Mouse (Mus musculus) regulatory T cell (primary cell): ENCODE measurements at regions not wholly inside any gene's neighbourhood (a gene's known extent, or its start where the extent isn't known, plus 50 kb on each side); places are given as distances from the start of the nearest gene placed in this dataset.

Experiments
- in situ Hi-C: fragments of 300-600 bp; cut with MboI, MseI; formaldehyde crosslinking; loops from one replicate; pipeline ENCODE4 v1.15.1; 2025; ENCODE audit warnings: high pct_unique_total_duplicates

- in situ Hi-C loops: no loop called here
Measured at GRCm38 (mm10) chr13:5211659-5212058, 602.7 kb upstream of the Akr1e1 start.

- in situ Hi-C loops: no loop called here
Measured at GRCm38 (mm10) chr13:5229476-5229875, 620.5 kb upstream of the Akr1e1 start.

- in situ Hi-C loops: no loop called here
Measured at GRCm38 (mm10) chr13:5234232-5234631, 625.3 kb upstream of the Akr1e1 start.

- in situ Hi-C loops: no loop called here
Measured at GRCm38 (mm10) chr13:5235391-5235790, 625.9 kb upstream of the Klf6 start.

GRCm38 (mm10) chr13:5240541-5240940 lies 620.7 kb upstream of the Klf6 start:
- in situ Hi-C loops: no loop called here

- in situ Hi-C loops: no loop called here
Measured at GRCm38 (mm10) chr13:5242782-5243181, 618.5 kb upstream of the Klf6 start.

- in situ Hi-C loops: no loop called here
Measured at GRCm38 (mm10) chr13:5248671-5249391, 612.5 kb upstream of the Klf6 start.

GRCm38 (mm10) chr13:5257891-5258660 lies 603.2 kb upstream of the Klf6 start:
- in situ Hi-C loops: no loop called here

- in situ Hi-C loops: no loop called here
Measured at GRCm38 (mm10) chr13:5259760-5260159, 601.5 kb upstream of the Klf6 start.

GRCm38 (mm10) chr13:5272506-5273192 lies 588.6 kb upstream of the Klf6 start:
- in situ Hi-C loops: no loop called here

GRCm38 (mm10) chr13:5276564-5276963 lies 584.7 kb upstream of the Klf6 start:
- in situ Hi-C loops: no loop called here

- in situ Hi-C loops: loop anchor here (5.0 kb wide), 1 partner anchor 83 kb away; no protein-coding TSS in a partner anchor
Measured at GRCm38 (mm10) chr13:5289753-5290449, 571.4 kb upstream of the Klf6 start.

GRCm38 (mm10) chr13:5302141-5302540 lies 559.1 kb upstream of the Klf6 start:
- in situ Hi-C loops: no loop called here

GRCm38 (mm10) chr13:5306688-5307087 lies 554.6 kb upstream of the Klf6 start:
- in situ Hi-C loops: no loop called here

- in situ Hi-C loops: no loop called here
Measured at GRCm38 (mm10) chr13:5313297-5313696, 548.0 kb upstream of the Klf6 start.

- in situ Hi-C loops: no loop called here
Measured at GRCm38 (mm10) chr13:5315011-5315410, 546.3 kb upstream of the Klf6 start.

- in situ Hi-C loops: no loop called here
Measured at GRCm38 (mm10) chr13:5317941-5318856, 543.1 kb upstream of the Klf6 start.

- in situ Hi-C loops: no loop called here
Measured at GRCm38 (mm10) chr13:5345712-5346111, 515.6 kb upstream of the Klf6 start.

- in situ Hi-C loops: no loop called here
Measured at GRCm38 (mm10) chr13:5347503-5348469, 513.5 kb upstream of the Klf6 start.
